Mouse (Mus musculus) kidney, adult 2 months (tissue): Measurements from ENCODE around the gene Hoxb3. TPM values are rescaled to one million over a fixed set of nuclear protein-coding genes. Genes with fewer than 3 reads are reported as not detected.

Source experiments
- DNase-seq: peaks from one replicate; pipeline ENCODE4 v3.0.0; 2021
- H3K27ac ChIP-seq: fragments of 200-500 bp; 2 replicates; pipeline ENCODE4 v1.5.1; 2012; ENCODE audit warnings: low read depth, low read length, control low read depth, inconsistent platforms; ENCODE audit not compliant: insufficient read depth
- H3K27me3 ChIP-seq: fragments of 200-500 bp; replicated peaks from 2 replicates; pipeline ENCODE4 v1.6.1; 2012; ENCODE audit warnings: mild to moderate bottlenecking, moderate library complexity, low read length, inconsistent platforms; ENCODE audit not compliant: control insufficient read depth, insufficient read depth
- H3K36me3 ChIP-seq: fragments of 200-500 bp; 2 replicates; pipeline ENCODE4 v1.6.1; 2012; ENCODE audit warnings: mild to moderate bottlenecking, moderate library complexity, low read length, inconsistent platforms; ENCODE audit not compliant: control insufficient read depth, insufficient read depth
- H3K4me1 ChIP-seq: fragments of 200-500 bp; 2 replicates; pipeline ENCODE4 v1.6.1; 2011; ENCODE audit warnings: low read length; ENCODE audit not compliant: control insufficient read depth, insufficient read depth
- H3K4me3 ChIP-seq: fragments of 200-500 bp; 2 replicates; pipeline ENCODE4 v1.5.1; 2011; ENCODE audit warnings: mild to moderate bottlenecking, low read depth, low read length, control low read depth; ENCODE audit not compliant: insufficient read depth
- CTCF ChIP-seq: fragments of 200-500 bp; conservative IDR thresholded peaks from 2 replicates; pipeline ENCODE4 v1.5.1; 2011; ENCODE audit warnings: low read depth, mild to moderate bottlenecking, control low read depth, low read length, moderate library complexity, mixed read lengths; ENCODE audit not compliant: insufficient read depth, insufficient read length
- POLR2A ChIP-seq: fragments of 200-500 bp; IDR thresholded peaks from one replicate; pipeline ENCODE4 v1.6.1; 2011; ENCODE audit warnings: low read depth, low read length, control low read depth
- WGBS: fragments of 180-500 bp; shearing (Covaris S2); methylation state at CpG from one replicate; pipeline ENCODE4 v1.1.7; 2018; 5-methylcytosine and 5-hydroxymethylcytosine counted together
- polyA plus RNA-seq: library from polyadenylated mRNA; depleted of rRNA; stranded (reverse); fragments of >200 nt; gene quantifications from 2 replicates; pipeline ENCODE4 v1.2.3, GENCODE M21; 2012

Hoxb3 gene
- polyA plus RNA-seq, 1 experiment = 10.1 TPM

- Histone ChIP-seq H3K4me1 (peaks cover 51% of the 10 kb centered on the region), H3K27me3 (no peaks in the 10 kb centered on the region), H3K4me3 (no peak overlapping the region), H3K36me3 (no peaks in the 10 kb centered on the region), H3K27ac (peak overlapping the region; percentile 14)
- DNase-seq = no peak
- no peak for TF ChIP-seq POLR2A
- no peak for TF ChIP-seq CTCF
- 48% methylated on average over 17 of the region's 17 CpGs for WGBS
These were observed 10.3 kb downstream of the Hoxb3 start for GRCm38 (mm10) chr11:96333241-96334001.

GRCm38 (mm10) chr11:96334002-96334364 lies 10.9 kb downstream of the Hoxb3 start:
- WGBS = 43% methylated on average over 2 of the region's 2 CpGs
- DNase-seq = no peak
- peaks cover 56% of the 10 kb centered on the region for H3K4me1 ChIP-seq
- H3K27ac ChIP-seq = peak overlapping the region; percentile 14; the same call in 1 of the 2 replicates
- H3K36me3 ChIP-seq = no peaks in the 10 kb centered on the region
- TF ChIP-seq CTCF (no peak), POLR2A (no peak)
- H3K4me3 ChIP-seq = no peak overlapping the region
- no peaks in the 10 kb centered on the region for H3K27me3 ChIP-seq

- DNase-seq = peak; percentile 66
- Histone ChIP-seq H3K36me3 (no peaks in the 10 kb centered on the region), H3K4me3 (no peak overlapping the region), H3K27ac (peak overlapping the region; percentile 83), H3K4me1 (peaks cover 64% of the 10 kb centered on the region), H3K27me3 (no peaks in the 10 kb centered on the region)
- WGBS = 23% methylated on average over 3 of the region's 3 CpGs
- TF ChIP-seq POLR2A (no peak), CTCF (no peak)
These were observed 11.9 kb downstream of the Hoxb3 start for GRCm38 (mm10) chr11:96334998-96335397.

- WGBS = 21% methylated on average over 2 of the region's 2 CpGs
- no peaks in the 10 kb centered on the region for H3K36me3 ChIP-seq
- peaks cover 63% of the 10 kb centered on the region for H3K4me1 ChIP-seq
- no peaks in the 10 kb centered on the region for H3K27me3 ChIP-seq
- peak overlapping the region; percentile 43 for H3K27ac ChIP-seq
- TF ChIP-seq CTCF (no peak), POLR2A (no peak)
- H3K4me3 ChIP-seq = no peak overlapping the region
- peak; percentile 81 for DNase-seq
These were observed 13.5 kb downstream of the Hoxb3 start for GRCm38 (mm10) chr11:96336597-96336996.

GRCm38 (mm10) chr11:96337026-96337425 lies 13.9 kb downstream of the Hoxb3 start:
- 56% methylated on average over 6 of the region's 6 CpGs for WGBS
- Histone ChIP-seq H3K27me3 (no peaks in the 10 kb centered on the region), H3K27ac (peak overlapping the region; percentile 43), H3K4me3 (no peak overlapping the region), H3K4me1 (peaks cover 59% of the 10 kb centered on the region), H3K36me3 (no peaks in the 10 kb centered on the region)
- no peak for DNase-seq
- no peak for TF ChIP-seq POLR2A
- TF ChIP-seq CTCF = no peak

GRCm38 (mm10) chr11:96338957-96339855 lies 16.1 kb downstream of the Hoxb3 start:
- no peak overlapping the region for H3K4me3 ChIP-seq
- no peaks in the 10 kb centered on the region for H3K36me3 ChIP-seq
- peak overlapping the region; percentile 63 for H3K27ac ChIP-seq
- TF ChIP-seq POLR2A (no peak), CTCF (no peak)
- H3K27me3 ChIP-seq = no peaks in the 10 kb centered on the region
- H3K4me1 ChIP-seq = peaks cover 54% of the 10 kb centered on the region
- WGBS = 45% methylated on average over 7 of the region's 7 CpGs
- DNase-seq = no peak
